Mouse (Mus musculus): ENCODE results near the gene Alkbh1. TPM values are rescaled to one million over a fixed set of nuclear protein-coding genes. Genes with fewer than 3 reads are reported as not detected.
"Not testable (repeated sequence)": the region's sequence is repeated elsewhere in the genome, so short reads cannot be mapped to it uniquely, and the experiment has no call there.

Gene Alkbh1
- polyA plus RNA-seq (2012; fragmentation: generic; extraction: Trizol), result 12.7 TPM
- long read RNA-seq, experiment 1, transcript Alkbh1-209 (6 exons, 3,857 nt), result major isoform, 13 of 27 reads
- long read RNA-seq, experiment 1, transcript Alkbh1-212 (1 exons, 408 nt), result minor isoform, 7 of 27 reads
- long read RNA-seq, experiment 1, partial matches to known transcripts, result 0 of 27 reads
- long read RNA-seq, experiment 1, other reads (novel, unspliced or antisense), result 6 of 27 reads
- long read RNA-seq, experiment 2, transcript Alkbh1-208 (6 exons, 1,883 nt), result minor isoform, 20 of 142 reads
- long read RNA-seq, experiment 2, transcript Alkbh1-203 (7 exons, 2,019 nt), result minor isoform, 14 of 142 reads
- long read RNA-seq, experiment 2, transcript Alkbh1-207 (8 exons, 2,154 nt), result minor isoform, 6 of 142 reads
- long read RNA-seq, experiment 2, transcript Alkbh1-209 (6 exons, 3,857 nt), result major isoform, 65 of 142 reads
- long read RNA-seq, experiment 2, partial matches to known transcripts, result 4 of 142 reads
- long read RNA-seq, experiment 2, other reads (novel, unspliced or antisense), result 32 of 142 reads

GRCm38 (mm10) chr12:87443700-87444122, at the start of gene Alkbh1, which contains the start of gene Slirp:
Alkbh1 (minus strand) TSS chr12:87444017.
Slirp (plus strand) TSS chr12:87443896.
- peaks cover 96% of the 10 kb centered on the region for H3K79me2 ChIP-seq (ENCODE audit: control insufficient read depth, insufficient read depth)
- TF ChIP-seq MYOG (IDR thresholded peaks at IDR 0.05; ENCODE audit: control insufficient read depth, extremely low read depth, insufficient read length) (no peak), MAX (IDR thresholded peaks at IDR 0.05) (peak; percentile 82)
- no peaks in the 10 kb centered on the region for H3K27me3 ChIP-seq (ENCODE audit: control insufficient read depth, insufficient read depth, insufficient read length)
- peak within 1 kb of the TSS; percentile 99 for H3K4me3 ChIP-seq (ENCODE audit: insufficient read depth, poor library complexity, severe bottlenecking)
- H3K79me3 ChIP-seq (ENCODE audit: low read depth), result peaks cover 81% of the 10 kb centered on the region
- peak within 1 kb of the TSS; percentile 79 for H3ac ChIP-seq (ENCODE audit: control insufficient read depth, insufficient read length, low read depth)
- peaks cover 59% of the 10 kb centered on the region for H3K36me3 ChIP-seq (ENCODE audit: control insufficient read depth, insufficient read depth)

GRCm38 (mm10) chr12:87488683-87489082, 44.9 kb upstream of the Alkbh1 start:
- H3K4me3 ChIP-seq (ENCODE audit: insufficient read depth, poor library complexity, severe bottlenecking); H3K79me2 ChIP-seq (ENCODE audit: control insufficient read depth, insufficient read depth): not testable (repeated sequence)

DNA sequence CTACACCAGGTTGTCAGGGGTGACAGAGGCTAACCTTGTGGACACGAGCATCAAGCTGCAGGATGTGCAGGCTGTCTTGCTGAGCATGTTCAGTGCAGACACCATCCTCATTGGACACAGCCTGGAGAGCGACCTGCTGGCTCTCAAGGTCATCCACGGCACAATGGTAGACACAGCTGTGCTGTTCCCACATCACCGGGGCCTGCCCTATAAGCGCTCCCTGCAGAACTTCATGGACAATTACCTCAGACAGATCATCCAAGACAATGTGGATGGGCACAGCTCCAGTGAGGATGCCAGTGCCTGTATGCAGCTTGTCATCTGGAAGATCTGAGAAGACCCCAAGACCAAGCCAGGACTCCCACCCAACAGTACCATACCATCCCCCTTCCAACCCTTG, 38.7 kb upstream of the Alkbh1 start:
- not testable (repeated sequence) for H3K4me3 ChIP-seq (ENCODE audit: insufficient read depth, poor library complexity, severe bottlenecking); H3K79me2 ChIP-seq (ENCODE audit: control insufficient read depth, insufficient read depth)

More at GRCm38 (mm10) chr12:87488683-87489082, 44.9 kb upstream of the Alkbh1 start:
- H3ac ChIP-seq (ENCODE audit: control insufficient read depth, insufficient read length, low read depth); H3K79me3 ChIP-seq (ENCODE audit: low read depth); H3K27me3 ChIP-seq (ENCODE audit: control insufficient read depth, insufficient read depth, insufficient read length); H3K36me3 ChIP-seq (ENCODE audit: control insufficient read depth, insufficient read depth): not testable (repeated sequence)

GRCm38 (mm10) chr12:87474756-87475155, 30.9 kb upstream of the Alkbh1 start:
- peaks cover 23% of the 10 kb centered on the region for H3K79me2 ChIP-seq (ENCODE audit: control insufficient read depth, insufficient read depth)

More for the DNA sequence above, 38.7 kb upstream of the Alkbh1 start:
- not testable (repeated sequence) for H3K27me3 ChIP-seq (ENCODE audit: control insufficient read depth, insufficient read depth, insufficient read length); H3ac ChIP-seq (ENCODE audit: control insufficient read depth, insufficient read length, low read depth); H3K79me3 ChIP-seq (ENCODE audit: low read depth); H3K36me3 ChIP-seq (ENCODE audit: control insufficient read depth, insufficient read depth)

DNA sequence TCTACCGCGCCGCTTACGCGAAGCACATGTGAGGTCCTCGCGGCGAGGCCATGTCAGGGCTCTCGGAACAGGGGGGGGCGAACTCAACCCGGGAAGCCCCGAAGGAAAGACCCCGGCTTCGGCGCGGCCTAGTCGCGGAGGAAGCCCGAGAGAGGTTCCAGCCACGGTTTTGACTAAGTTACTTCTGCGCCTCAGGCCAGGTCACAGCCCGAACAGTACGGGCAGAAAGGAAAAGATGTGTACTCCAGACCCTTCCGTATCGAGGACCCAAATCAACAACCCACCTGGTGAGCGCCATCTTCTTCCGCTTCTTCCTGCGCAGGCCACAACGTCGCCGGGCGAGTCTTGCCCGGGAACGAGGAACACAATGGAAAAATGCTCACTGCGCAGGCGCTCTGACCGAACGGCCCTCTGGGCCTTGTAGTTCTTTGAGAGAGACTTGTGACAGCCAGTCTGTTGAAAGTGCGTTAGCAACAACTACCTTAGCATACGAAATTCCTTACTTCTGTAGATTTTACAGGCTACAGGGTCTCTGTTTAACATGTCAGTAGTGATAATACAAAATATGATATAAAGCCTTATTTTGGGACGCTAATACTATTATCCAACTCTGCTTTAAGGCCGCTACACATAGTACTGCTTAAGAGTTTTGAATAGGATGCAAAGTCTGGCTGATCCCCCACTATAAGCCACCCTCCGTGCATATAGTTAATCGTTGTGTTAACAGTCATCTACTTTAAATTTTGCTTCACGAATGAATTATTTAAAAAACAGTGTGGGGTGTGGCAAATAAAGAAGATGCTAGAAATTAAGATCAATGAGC, 28.4 kb upstream of the Alkbh1 start, which contains the start of gene Snw1:
Snw1 (minus strand) TSS at position 311 of the 823 bp plus-strand sequence.
- Histone ChIP-seq H3K79me2 (ENCODE audit: control insufficient read depth, insufficient read depth) (peaks cover 47% of the 10 kb centered on the region), H3K27me3 (ENCODE audit: control insufficient read depth, insufficient read depth, insufficient read length) (no peaks in the 10 kb centered on the region), H3ac (ENCODE audit: control insufficient read depth, insufficient read length, low read depth) (peak within 1 kb of the TSS; percentile 82), H3K79me3 (ENCODE audit: low read depth) (peaks cover 31% of the 10 kb centered on the region), H3K36me3 (ENCODE audit: control insufficient read depth, insufficient read depth) (peaks cover 27% of the 10 kb centered on the region), H3K4me3 (ENCODE audit: insufficient read depth, poor library complexity, severe bottlenecking) (peak within 1 kb of the TSS; percentile 92)
- TF ChIP-seq MAX (IDR thresholded peaks at IDR 0.05) (peak; percentile 50), FOSL1 (IDR thresholded peaks at IDR 0.05; ENCODE audit: insufficient read depth, low read length, poor library complexity, severe bottlenecking) (no peak)

More at GRCm38 (mm10) chr12:87474756-87475155, 30.9 kb upstream of the Alkbh1 start:
- Histone ChIP-seq H3K4me3 (ENCODE audit: insufficient read depth, poor library complexity, severe bottlenecking) (no peak overlapping the region), H3K36me3 (ENCODE audit: control insufficient read depth, insufficient read depth) (peaks cover 7% of the 10 kb centered on the region), H3K27me3 (ENCODE audit: control insufficient read depth, insufficient read depth, insufficient read length) (no peaks in the 10 kb centered on the region), H3K79me3 (ENCODE audit: low read depth) (peaks cover 23% of the 10 kb centered on the region), H3ac (ENCODE audit: control insufficient read depth, insufficient read length, low read depth) (no peak overlapping the region)
- TF ChIP-seq CEBPB (IDR thresholded peaks at IDR 0.05; ENCODE audit: low read depth) (no peak), CTCF (IDR thresholded peaks at IDR 0.05; ENCODE audit: control insufficient read depth, insufficient read depth, insufficient read length) (no peak), MYOD1 (IDR thresholded peaks at IDR 0.05; ENCODE audit: control insufficient read depth, insufficient read length, low read depth) (no peak), MAX (IDR thresholded peaks at IDR 0.05) (no peak)

- TF ChIP-seq CEBPB (IDR thresholded peaks at IDR 0.05; ENCODE audit: low read depth) (no peak), USF1 (IDR thresholded peaks at IDR 0.05; ENCODE audit: low read depth) (no peak), CTCF (IDR thresholded peaks at IDR 0.05; ENCODE audit: control insufficient read depth, insufficient read depth, insufficient read length) (no peak), MAX (IDR thresholded peaks at IDR 0.05) (no peak), MYOD1 (IDR thresholded peaks at IDR 0.05; ENCODE audit: control insufficient read depth, insufficient read length, low read depth) (no peak), MYOG (IDR thresholded peaks at IDR 0.05; ENCODE audit: control insufficient read depth, extremely low read depth, insufficient read length) (no peak), FOSL1 (IDR thresholded peaks at IDR 0.05; ENCODE audit: insufficient read depth, low read length, poor library complexity, severe bottlenecking) (no peak)
- peaks cover 54% of the 10 kb centered on the region for H3K79me2 ChIP-seq (ENCODE audit: control insufficient read depth, insufficient read depth)
- peaks cover 36% of the 10 kb centered on the region for H3K79me3 ChIP-seq (ENCODE audit: low read depth)
- no peaks in the 10 kb centered on the region for H3K27me3 ChIP-seq (ENCODE audit: control insufficient read depth, insufficient read depth, insufficient read length)
- H3K36me3 ChIP-seq (ENCODE audit: control insufficient read depth, insufficient read depth), result peaks cover 33% of the 10 kb centered on the region
- H3K4me3 ChIP-seq (ENCODE audit: insufficient read depth, poor library complexity, severe bottlenecking), result peak overlapping the region; percentile 92
- H3ac ChIP-seq (ENCODE audit: control insufficient read depth, insufficient read length, low read depth), result peak overlapping the region; percentile 82
Measured at GRCm38 (mm10) chr12:87471421-87471963, 27.7 kb upstream of the Alkbh1 start.

All from C2C12 (cell line).